Mouse (Mus musculus): ENCODE data around the gene Smyd3.

DNA sequence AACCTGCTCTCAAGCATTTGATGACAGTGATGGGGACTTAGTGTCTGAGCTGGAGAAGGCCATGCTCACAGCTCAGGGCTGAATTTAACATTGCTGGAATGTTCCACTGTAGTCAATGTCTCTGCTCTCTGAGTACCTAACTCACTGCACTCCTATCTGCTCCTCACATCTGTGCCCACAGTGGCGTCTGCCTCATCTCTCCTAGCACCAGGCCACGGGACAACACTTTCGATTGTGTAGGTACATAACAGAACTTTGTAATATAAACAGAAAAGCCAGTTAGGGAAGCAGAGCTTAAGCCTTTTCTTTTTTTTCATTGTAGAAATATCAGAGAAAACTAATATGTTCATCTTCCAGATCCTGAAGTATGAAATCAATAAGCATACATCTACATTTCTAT, 462.1 kb downstream of the Smyd3 start:
- TF ChIP-seq CTCF (IDR thresholded peaks at IDR 0.05; ENCODE audit: low read depth, low read length) (no peak), POLR2AphosphoS5 (IDR thresholded peaks at IDR 0.05; ENCODE audit: insufficient replicate concordance, low read depth, low read length) (no peak)

All from G1E (cell line).